Mouse (Mus musculus): ENCODE data around the gene Swi5. TPM values are rescaled to one million over a fixed set of nuclear protein-coding genes. Genes with fewer than 3 reads are reported as not detected.

Gene Swi5
- polyA plus RNA-seq, 1 experiment from 2014 or later: 140 TPM

- H3K4me3 ChIP-seq (ENCODE audit: low read depth, low read length): no peak overlapping the region
- H3K27ac ChIP-seq (ENCODE audit: low read depth, low read length): no peak overlapping the region
- H3K4me2 ChIP-seq (ENCODE audit: low read depth, low read length): no peak overlapping the region
- H3K27me3 ChIP-seq (ENCODE audit: control insufficient read depth, insufficient read depth, low read length): peaks cover 5% of the 10 kb centered on the region; the same call in 1 of the 2 replicates
- no peak for ATAC-seq (ENCODE audit: low read depth)
- H3K9me3 ChIP-seq (ENCODE audit: control insufficient read depth, low read length): no peaks in the 10 kb centered on the region
- peaks cover 12% of the 10 kb centered on the region for H3K4me1 ChIP-seq (ENCODE audit: control insufficient read depth, insufficient read depth, low read length)
- no peak overlapping the region for H3K9ac ChIP-seq (replicated peaks; ENCODE audit: low read depth, low read length)
- H3K36me3 ChIP-seq (ENCODE audit: control insufficient read depth, insufficient read depth, low read length): peaks cover 16% of the 10 kb centered on the region
- 35% methylated on average over 8 of the region's 8 CpGs for WGBS
Measured at GRCm38 (mm10) chr2:32315751-32316150, 27.9 kb upstream of the Swi5 start.

GRCm38 (mm10) chr2:32314831-32315230, 27.0 kb upstream of the Swi5 start:
- ATAC-seq (ENCODE audit: low read depth): no peak
- no peak overlapping the region for H3K4me2 ChIP-seq (ENCODE audit: low read depth, low read length)
- no peak overlapping the region for H3K4me3 ChIP-seq (ENCODE audit: low read depth, low read length)
- WGBS: 91% methylated on average over 14 of the region's 14 CpGs
- H3K4me1 ChIP-seq (ENCODE audit: control insufficient read depth, insufficient read depth, low read length): peaks cover 12% of the 10 kb centered on the region
- peaks cover 5% of the 10 kb centered on the region; the same call in 1 of the 2 replicates for H3K27me3 ChIP-seq (ENCODE audit: control insufficient read depth, insufficient read depth, low read length)
- H3K36me3 ChIP-seq (ENCODE audit: control insufficient read depth, insufficient read depth, low read length): peaks cover 17% of the 10 kb centered on the region
- no peaks in the 10 kb centered on the region for H3K9me3 ChIP-seq (ENCODE audit: control insufficient read depth, low read length)
- H3K9ac ChIP-seq (replicated peaks; ENCODE audit: low read depth, low read length): no peak overlapping the region
- no peak overlapping the region for H3K27ac ChIP-seq (ENCODE audit: low read depth, low read length)

DNA sequence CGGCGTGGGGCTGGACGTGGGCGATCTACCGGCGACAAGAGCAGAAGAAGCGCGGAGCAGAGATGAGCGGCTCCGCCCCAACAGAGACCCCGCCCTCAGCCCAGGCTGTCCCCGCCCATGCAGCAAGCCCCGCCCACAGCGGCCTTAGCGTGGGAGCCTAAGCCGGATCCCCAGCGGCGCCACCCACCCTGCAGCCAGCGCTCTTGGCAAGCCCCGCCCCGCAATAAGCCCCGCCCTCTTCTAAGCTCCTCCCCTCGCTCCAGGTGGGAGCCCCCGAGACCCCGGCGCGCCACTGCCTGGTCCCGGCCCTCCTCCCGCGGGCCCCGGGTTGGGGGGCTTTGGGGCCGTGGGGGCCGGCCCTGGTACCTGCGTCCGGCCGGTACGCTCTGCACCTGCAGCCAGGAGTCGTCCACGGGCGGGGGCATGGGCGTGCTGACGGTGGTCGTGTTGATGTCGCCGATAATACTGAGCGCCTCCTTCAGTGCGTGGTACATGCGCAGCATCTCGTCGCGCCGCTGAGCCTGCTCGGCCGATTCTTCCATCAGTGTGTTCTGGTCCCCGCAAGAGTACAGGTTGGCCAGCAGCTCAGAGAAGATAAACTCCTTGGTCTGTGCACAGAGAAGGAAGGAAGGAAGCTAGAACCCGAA, 24.6 kb upstream of the Swi5 start:
- H3K4me3 ChIP-seq (ENCODE audit: low read depth, low read length): peak overlapping the region; percentile 36
- ATAC-seq (ENCODE audit: low read depth): peak; percentile 54; the same call in 1 of the 2 replicates
- H3K4me1 ChIP-seq (ENCODE audit: control insufficient read depth, insufficient read depth, low read length): peaks cover 12% of the 10 kb centered on the region
- H3K27me3 ChIP-seq (ENCODE audit: control insufficient read depth, insufficient read depth, low read length): peaks cover 5% of the 10 kb centered on the region; the same call in 1 of the 2 replicates
- H3K36me3 ChIP-seq (ENCODE audit: control insufficient read depth, insufficient read depth, low read length): peaks cover 22% of the 10 kb centered on the region
- H3K9ac ChIP-seq (replicated peaks; ENCODE audit: low read depth, low read length): peak overlapping the region; percentile 58
- H3K27ac ChIP-seq (ENCODE audit: low read depth, low read length): no peak overlapping the region
- WGBS: 2% methylated on average over 45 of the region's 56 CpGs
- peak overlapping the region; percentile 75 for H3K4me2 ChIP-seq (ENCODE audit: low read depth, low read length)
- H3K9me3 ChIP-seq (ENCODE audit: control insufficient read depth, low read length): no peaks in the 10 kb centered on the region

- Histone ChIP-seq H3K27ac (ENCODE audit: low read depth, low read length) (no peak overlapping the region), H3K36me3 (ENCODE audit: control insufficient read depth, insufficient read depth, low read length) (peaks cover 28% of the 10 kb centered on the region), H3K27me3 (ENCODE audit: control insufficient read depth, insufficient read depth, low read length) (peaks cover 5% of the 10 kb centered on the region; the same call in 1 of the 2 replicates), H3K9ac (replicated peaks; ENCODE audit: low read depth, low read length) (peak overlapping the region; percentile 58), H3K9me3 (ENCODE audit: control insufficient read depth, low read length) (no peaks in the 10 kb centered on the region), H3K4me2 (ENCODE audit: low read depth, low read length) (peak overlapping the region; percentile 75), H3K4me3 (ENCODE audit: low read depth, low read length) (peak overlapping the region; percentile 36), H3K4me1 (ENCODE audit: control insufficient read depth, insufficient read depth, low read length) (peaks cover 12% of the 10 kb centered on the region)
- ATAC-seq (ENCODE audit: low read depth): no peak
- 11% methylated on average over 31 of the region's 42 CpGs for WGBS
Measured at GRCm38 (mm10) chr2:32311443-32312317, 23.8 kb upstream of the Swi5 start.

DNA sequence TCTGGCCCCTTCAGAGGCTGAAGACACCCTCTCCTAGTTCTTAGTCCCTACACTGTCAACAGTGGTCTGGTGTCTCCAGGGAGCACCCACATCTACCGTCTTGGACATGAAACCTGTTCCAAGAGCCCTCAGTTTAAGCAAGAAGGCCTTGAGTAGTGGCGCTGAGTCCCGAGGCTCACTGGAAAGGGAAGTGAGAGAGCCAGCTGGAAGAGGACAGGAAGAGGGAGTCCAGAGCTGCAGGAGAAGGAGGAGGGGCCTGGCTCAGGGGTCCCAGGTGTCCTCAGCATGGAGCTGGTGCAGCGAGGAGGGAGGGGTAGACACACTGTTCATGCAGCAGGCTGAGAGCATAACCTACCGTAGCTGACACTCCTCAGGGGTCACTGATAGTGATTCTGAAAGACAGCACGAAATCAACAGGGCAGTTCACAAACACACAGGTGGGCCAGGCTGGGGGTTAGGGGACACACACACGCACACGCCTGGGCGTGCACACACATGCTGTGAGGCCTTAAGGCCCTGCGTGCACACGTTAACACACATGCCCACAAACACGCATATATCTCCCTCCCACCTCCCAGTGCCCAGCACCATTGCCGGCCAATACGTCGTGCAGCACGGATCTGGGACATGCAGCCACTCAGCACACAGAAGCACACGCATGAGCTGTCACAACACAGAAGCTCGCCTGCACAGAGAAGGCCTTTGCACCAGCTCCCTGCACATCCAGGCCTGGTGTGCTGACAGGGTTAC, 22.4 kb upstream of the Swi5 start:
- peaks cover 12% of the 10 kb centered on the region for H3K4me1 ChIP-seq (ENCODE audit: control insufficient read depth, insufficient read depth, low read length)
- no peak overlapping the region for H3K4me3 ChIP-seq (ENCODE audit: low read depth, low read length)
- ATAC-seq (ENCODE audit: low read depth): no peak
- H3K27me3 ChIP-seq (ENCODE audit: control insufficient read depth, insufficient read depth, low read length): peaks cover 5% of the 10 kb centered on the region; the same call in 1 of the 2 replicates
- no peaks in the 10 kb centered on the region for H3K9me3 ChIP-seq (ENCODE audit: control insufficient read depth, low read length)
- no peak overlapping the region for H3K4me2 ChIP-seq (ENCODE audit: low read depth, low read length)
- no peak overlapping the region for H3K9ac ChIP-seq (replicated peaks; ENCODE audit: low read depth, low read length)
- 91% methylated on average over 18 of the region's 18 CpGs for WGBS
- H3K36me3 ChIP-seq (ENCODE audit: control insufficient read depth, insufficient read depth, low read length): peaks cover 33% of the 10 kb centered on the region
- no peak overlapping the region for H3K27ac ChIP-seq (ENCODE audit: low read depth, low read length)

DNA sequence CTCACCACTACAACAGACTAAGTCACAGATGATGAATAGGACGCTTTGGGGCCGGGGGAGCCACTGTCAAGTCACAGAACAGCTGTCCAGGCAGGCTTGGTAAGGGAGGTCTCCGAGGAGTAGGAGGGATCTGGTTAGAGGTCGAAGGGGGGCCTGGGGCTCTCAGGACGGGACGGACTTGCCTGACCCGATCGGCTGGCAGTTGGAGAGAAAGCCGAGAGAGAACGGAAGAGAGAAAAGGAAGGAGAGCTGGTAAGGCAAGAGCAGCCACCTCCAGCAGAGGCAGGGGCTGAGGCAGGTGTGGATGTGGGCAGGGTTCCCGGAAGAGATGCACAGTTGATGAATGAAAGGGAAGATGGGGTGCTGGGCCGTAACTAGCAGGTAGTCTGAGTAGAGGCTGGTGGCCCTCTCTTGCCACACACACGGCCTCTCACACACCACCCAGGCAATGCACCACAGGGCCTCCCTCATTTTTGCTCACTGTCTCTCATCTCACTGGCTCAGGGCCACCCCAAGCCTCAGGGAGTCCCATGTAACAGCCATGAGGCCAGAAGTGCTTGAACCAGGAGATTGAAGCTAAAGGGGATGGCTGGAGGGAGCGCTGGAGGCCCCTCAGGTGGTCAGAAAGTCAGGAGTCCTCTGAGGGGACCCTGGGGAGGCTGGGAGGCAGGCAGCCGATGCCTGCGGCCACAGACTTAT, 21.1 kb upstream of the Swi5 start:
- peaks cover 5% of the 10 kb centered on the region; the same call in 1 of the 2 replicates for H3K27me3 ChIP-seq (ENCODE audit: control insufficient read depth, insufficient read depth, low read length)
- H3K9me3 ChIP-seq (ENCODE audit: control insufficient read depth, low read length): no peaks in the 10 kb centered on the region
- 91% methylated on average over 16 of the region's 16 CpGs for WGBS
- no peak overlapping the region for H3K4me2 ChIP-seq (ENCODE audit: low read depth, low read length)
- peaks cover 12% of the 10 kb centered on the region for H3K4me1 ChIP-seq (ENCODE audit: control insufficient read depth, insufficient read depth, low read length)
- no peak for ATAC-seq (ENCODE audit: low read depth)
- H3K9ac ChIP-seq (replicated peaks; ENCODE audit: low read depth, low read length): no peak overlapping the region
- no peak overlapping the region for H3K4me3 ChIP-seq (ENCODE audit: low read depth, low read length)
- peaks cover 39% of the 10 kb centered on the region for H3K36me3 ChIP-seq (ENCODE audit: control insufficient read depth, insufficient read depth, low read length)
- H3K27ac ChIP-seq (ENCODE audit: low read depth, low read length): no peak overlapping the region

DNA sequence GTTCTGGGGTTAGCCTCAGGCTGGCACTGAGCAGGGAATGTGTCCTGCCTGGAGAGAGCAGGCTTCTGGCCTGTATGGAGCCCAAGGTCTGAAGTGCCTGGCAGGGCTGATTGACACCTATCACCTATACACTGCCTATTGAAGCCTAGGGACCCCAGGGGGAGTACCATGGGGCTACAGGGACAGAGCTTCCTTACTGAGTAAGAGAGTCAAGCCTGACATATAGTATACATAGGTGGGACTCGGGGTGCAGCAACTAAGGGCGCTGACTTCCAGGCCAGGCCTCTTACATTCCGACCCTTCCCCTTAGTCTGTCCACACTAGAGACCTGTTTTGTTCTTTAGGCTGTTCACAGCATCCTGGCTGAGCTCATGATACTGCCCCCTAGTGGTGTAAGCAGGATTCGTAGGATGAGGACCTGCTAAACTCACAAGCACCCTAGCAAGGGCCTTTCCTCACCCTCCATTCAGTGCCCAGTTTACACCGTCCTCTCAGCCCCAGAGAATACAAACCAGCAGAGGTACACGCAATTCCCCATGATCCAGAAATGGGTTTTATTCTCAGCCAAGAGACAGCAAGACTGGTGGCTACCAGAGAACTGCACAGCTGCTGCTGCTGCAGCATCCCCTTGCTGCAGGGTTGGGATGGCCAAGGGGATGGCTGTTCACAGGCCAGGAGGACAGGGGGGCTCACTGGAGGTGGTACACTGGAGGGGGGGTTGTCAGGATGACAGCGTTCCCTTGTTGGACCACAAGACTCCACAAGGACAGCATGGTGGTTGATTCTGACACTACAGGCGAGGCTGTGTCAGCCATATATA, 20.3 kb upstream of the Swi5 start:
- Histone ChIP-seq H3K4me3 (ENCODE audit: low read depth, low read length) (no peak overlapping the region), H3K4me1 (ENCODE audit: control insufficient read depth, insufficient read depth, low read length) (peaks cover 12% of the 10 kb centered on the region), H3K27ac (ENCODE audit: low read depth, low read length) (no peak overlapping the region), H3K36me3 (ENCODE audit: control insufficient read depth, insufficient read depth, low read length) (peaks cover 47% of the 10 kb centered on the region), H3K27me3 (ENCODE audit: control insufficient read depth, insufficient read depth, low read length) (peaks cover 5% of the 10 kb centered on the region; the same call in 1 of the 2 replicates), H3K9me3 (ENCODE audit: control insufficient read depth, low read length) (no peaks in the 10 kb centered on the region), H3K9ac (replicated peaks; ENCODE audit: low read depth, low read length) (no peak overlapping the region), H3K4me2 (ENCODE audit: low read depth, low read length) (no peak overlapping the region)
- ATAC-seq (ENCODE audit: low read depth): peak; percentile 12; the same call in 1 of the 2 replicates
- WGBS: 51% methylated on average over 8 of the region's 8 CpGs

All from neural tube, embryonic 14.5 days (tissue).